Mouse (Mus musculus): ENCODE measurements at regions not wholly inside any gene's neighbourhood (a gene's known extent, or its start where the extent isn't known, plus 50 kb on each side); places are given as distances from the start of the nearest gene placed in this dataset.

DNA sequence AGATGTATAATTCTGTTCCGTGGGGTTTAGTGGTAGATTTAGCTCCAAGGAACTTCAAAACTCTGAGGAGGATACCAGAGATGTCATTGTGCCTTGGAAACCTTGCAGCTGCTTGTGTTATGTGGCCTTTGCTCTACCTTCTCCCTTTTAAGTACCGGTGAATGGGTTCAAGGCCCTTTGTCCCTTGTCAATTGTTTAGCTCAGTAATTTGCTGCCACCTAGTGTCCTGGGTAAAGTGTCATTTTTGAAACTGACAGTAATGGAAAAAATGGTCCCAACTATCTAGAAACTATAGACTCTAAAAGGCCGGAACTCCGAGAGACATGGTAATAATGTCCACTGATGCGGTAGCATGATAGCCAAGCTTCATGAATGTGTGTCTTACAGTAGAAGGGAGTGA, 90.8 kb upstream of the Phactr1 start:
- DNase-seq (ENCODE audit: low read depth, low spot score): no peak

DNA sequence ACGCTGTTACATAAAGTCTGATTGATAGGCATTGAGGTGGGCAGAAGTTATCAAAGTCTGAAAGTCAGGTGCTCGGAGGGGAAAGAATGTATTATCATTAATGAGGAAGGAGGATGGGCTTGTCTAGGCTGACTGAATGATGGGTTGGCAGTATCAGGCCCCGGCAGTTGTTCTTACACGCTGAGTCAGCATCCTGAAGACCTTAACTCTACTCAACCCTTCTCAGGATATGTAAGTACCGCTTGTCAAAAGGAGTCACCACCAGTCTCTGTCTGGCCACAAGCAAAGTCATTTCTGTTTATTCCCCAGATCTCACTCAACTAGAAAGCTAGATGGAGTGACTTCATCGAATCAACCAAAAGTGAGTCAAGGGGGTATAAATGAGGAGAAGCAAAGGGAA, 90.0 kb upstream of the Phactr1 start:
- DNase-seq (ENCODE audit: low read depth, low spot score): no peak

DNA sequence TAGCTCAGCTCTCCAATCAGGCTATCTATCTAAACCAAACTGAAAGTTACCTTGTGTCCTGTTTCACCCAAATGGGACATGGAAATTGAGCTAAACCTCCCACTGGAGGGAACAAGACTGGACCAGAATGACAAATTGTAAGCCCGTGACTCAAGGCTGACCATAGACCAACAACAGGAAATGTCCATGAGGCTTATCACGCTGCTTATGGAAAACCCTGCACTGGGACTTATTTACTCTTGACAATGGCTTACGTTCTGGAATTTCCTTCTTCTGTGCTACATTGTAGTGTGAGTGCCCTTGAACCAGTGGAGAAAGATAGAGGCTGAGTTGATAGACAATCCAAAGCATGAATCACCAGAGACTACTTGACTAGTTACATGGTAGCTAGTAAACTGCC, 87.5 kb upstream of the Phactr1 start:
- DNase-seq (ENCODE audit: low read depth, low spot score): no peak

DNA sequence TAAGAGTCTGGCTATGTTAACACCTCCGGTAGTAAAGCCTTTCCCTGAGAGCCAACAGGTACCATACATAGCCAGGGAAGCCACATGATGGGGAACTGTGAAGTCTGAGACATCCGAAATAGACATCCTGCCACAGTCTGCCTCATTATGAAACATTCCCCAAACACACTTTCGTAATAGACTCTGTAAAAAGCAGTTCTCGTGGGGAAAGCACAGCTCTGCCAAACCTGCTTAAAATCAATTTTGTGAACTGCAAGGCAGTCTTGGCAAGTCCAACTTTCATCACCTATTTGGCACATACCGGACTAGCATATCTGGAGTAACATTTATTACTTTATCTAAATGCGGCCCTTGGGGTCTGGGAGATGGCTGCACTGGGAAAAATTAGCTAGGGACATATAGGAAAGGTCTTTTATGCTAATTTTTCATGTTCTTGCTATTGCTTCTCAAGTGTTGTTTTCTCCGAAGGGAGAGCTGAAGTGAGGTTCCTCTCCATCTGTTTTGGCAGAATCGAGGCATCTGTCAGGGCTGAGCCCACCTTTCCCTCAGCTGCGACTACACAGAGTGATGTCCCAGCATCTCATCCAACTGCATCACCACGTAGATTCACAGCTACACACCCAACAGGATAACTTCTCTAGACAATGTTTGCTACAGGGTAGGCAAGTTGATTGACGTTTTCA, 86.8 kb upstream of the Phactr1 start:
- peak; percentile 92 for DNase-seq (ENCODE audit: low read depth, low spot score)

DNA sequence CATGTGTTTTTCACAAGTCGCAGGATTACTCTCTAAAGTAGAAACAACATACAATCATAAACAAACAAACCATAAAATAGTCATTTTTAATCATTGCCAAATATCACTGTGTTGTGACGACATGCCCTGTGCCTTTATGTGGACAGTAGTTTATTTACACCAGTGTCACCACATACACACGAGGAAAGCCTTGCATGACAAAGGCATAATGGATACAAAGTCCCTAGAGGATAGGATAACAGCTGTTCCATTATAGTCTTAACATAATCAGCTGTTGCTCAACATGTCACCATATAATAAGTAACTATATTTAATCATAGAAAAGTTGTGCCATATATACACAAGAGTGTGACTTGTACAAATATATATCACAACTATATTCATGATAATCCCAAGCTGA, 85.2 kb upstream of the Phactr1 start:
- DNase-seq (ENCODE audit: low read depth, low spot score): no peak

DNA sequence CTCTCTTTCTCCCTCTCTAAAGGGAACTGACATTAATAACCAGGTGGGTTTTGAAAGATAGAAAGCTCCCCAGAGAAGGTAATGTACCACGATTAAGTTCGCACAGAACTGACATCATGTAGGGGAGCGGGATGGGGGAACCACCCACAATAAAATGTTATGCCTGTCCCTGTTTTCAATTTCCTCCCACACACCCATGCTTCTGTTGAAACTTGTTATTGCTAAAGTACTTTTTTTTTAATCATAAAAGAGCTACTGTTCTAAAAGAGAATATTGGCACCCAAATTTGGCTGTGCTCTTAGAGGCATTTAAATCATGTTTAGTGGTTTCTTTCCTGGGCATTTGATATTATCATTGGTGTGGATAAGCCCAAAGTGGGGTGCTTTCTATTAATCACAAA, 82.6 kb upstream of the Phactr1 start:
- DNase-seq (ENCODE audit: low read depth, low spot score): peak; percentile 68

DNA sequence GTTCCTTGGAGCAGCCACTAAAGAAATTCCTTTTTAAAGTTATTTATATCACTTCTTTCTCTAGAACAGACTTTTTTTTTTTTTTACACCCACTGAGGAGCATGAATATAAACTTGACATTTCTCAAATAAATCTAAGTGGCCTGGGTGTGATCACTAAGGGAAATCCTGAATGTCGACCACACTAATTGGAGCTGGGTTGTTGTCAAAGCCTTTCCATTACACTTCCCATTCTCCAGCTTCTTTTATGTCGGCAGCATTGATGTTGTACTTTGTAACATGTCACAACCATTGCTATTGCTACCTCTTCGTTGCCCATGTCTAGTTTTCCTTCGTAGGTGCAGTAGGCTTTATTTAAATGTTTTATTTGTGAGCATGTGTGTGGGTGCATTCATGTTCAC, 77.1 kb upstream of the Phactr1 start:
- DNase-seq (ENCODE audit: low read depth, low spot score): peak; percentile 55

DNA sequence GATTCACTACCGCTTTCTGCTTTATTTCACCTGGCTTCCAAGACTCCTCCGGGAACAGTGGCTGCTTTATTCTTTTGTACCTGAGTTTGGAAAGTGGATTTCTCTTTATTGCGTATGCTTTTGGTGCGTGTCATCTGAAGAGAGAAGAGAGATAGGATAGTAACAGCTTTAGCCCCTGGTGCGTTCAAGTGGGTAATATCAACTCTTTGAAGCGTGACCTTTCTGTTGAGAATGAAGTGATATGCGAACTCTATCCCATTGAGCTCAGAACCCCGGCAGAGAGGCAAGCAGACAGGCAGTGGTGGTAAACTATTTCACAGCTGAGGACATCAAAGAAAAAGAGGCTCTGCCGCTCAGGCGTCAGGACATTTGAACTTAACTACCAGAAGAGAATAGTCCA, 72.7 kb upstream of the Phactr1 start:
- no peak for DNase-seq (ENCODE audit: low read depth, low spot score)

DNA sequence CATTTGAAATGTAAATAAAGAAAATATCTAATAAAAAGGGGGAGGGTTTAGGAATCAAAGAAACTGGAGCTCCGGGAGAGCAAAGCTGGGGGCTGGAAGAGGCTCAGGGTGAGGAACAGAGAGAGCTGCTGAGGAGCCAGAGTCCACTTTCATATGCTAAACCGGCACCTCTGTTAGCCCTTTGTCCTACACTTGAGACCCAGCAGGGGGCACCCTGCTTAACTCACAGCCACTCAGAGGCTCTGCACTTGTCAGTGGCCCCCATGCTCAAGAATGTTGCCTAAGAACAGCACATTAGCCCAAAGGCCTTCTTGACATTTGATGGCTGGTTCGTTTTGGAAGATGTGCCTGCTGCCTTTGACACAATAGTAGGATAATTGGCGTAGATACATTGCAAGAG, 71.5 kb upstream of the Phactr1 start:
- no peak for DNase-seq (ENCODE audit: low read depth, low spot score)

DNA sequence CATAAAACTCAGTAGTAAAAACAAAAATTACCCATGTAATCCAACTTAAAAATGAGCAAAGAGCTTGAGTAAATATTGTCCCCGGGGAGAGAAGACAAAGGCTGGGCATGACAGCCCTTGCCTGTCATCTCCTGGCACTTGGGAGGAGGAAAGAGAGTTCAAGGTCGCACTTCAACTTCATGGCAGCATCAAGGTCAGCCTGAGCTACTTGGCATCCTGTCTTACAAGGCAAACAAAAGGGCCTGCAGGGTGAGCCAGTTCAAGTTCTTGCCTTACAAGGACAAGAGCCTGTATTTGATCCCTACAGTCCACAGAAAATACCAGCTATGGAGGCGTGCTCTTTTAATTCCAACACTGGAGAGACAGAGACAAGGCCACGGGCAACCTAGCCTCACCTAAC, 67.1 kb upstream of the Phactr1 start:
- no peak for DNase-seq (ENCODE audit: low read depth, low spot score)

DNA sequence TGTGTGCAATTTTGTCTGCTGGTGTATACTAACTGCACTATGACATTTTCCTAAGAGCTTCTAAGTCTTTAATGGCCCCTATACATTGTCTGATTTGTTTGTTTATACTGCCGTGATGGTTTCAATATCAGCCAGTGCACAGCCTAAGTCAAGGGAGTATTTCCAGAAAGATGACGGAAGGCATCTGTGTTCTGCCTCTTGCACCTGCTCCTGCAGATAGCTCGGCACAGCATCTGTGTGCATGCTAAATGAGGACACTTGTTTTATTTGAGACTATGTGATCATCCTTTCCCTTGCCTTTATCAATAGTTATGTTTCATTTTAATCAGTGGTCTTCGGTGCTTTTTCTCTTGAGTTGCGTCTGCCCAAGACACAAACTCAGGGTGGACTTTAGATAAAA, 64.6 kb upstream of the Phactr1 start:
- no peak for DNase-seq (ENCODE audit: low read depth, low spot score)

DNA sequence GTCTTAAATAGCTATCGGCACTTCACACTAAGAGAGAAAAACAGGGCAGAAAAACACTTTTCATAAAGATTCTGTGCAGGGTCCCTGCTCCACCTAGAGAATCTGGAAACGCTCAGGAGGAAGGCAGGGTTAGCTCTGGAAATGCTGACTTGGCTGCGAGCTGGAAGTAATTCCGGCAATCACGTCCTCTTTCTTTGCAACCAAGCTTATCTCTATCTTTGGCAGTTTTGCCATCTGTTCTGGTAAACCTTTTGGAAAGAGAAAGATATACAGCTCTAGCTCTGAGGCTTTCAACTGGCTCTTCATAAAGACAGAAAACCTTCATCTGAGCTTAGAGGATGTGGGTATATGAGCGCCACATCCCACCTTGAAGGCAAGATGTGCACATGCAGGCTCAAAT, 63.2 kb upstream of the Phactr1 start:
- peak; percentile 87 for DNase-seq (ENCODE audit: low read depth, low spot score)

DNA sequence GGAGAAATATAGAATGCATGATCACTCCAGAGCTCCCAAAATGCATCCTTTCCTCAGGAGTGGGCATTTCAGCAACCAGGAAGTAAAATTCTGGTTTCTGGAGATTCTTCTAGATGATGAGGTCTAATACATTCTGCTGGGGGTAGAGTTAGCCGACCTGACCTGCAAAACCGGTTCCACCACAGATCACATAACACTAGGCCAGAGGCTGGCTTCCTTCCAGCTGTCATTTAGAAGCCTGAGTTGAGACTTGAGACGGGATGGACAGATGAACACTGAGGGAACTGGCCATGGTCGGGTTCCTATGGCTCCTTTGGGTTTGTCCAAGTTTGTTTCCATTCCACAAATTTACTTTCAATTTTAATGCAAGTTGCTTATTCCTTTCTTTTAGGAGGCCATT, 62.6 kb upstream of the Phactr1 start:
- no peak for DNase-seq (ENCODE audit: low read depth, low spot score)

DNA sequence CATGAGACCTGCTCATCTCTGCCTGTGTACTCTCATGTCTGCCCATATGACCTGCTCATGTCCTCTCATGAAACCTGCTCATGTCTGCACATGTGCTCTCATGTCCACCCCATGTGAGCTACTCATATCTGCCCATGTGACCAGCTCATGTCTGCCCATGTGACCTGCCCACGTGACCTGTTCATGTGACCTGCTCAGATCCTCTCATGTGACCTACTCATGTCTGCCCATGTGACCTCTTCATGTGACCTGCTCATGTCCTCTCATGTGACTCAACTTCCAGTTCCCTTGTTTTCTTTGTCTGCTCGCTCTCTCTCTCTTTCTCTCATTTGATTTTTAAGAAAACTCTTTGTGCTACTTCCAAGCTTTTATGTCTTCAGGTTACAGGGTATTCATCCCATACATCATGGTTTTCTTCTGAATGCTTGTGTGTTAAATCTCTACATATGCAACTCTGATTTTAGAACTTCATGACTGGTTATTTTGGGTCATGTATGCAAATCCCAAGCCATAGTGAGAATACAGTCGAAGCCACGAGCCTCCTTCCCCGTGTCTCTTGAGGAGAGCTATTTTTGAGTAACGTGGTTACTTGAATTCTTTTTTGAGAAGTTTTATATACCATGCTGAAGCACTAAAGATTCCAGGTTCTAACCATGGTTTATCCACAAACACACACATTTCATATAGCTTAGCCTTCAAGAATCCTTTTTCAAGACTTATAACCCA, 60.7 kb upstream of the Phactr1 start:
- DNase-seq (ENCODE audit: low read depth, low spot score): peak; percentile 40

DNA sequence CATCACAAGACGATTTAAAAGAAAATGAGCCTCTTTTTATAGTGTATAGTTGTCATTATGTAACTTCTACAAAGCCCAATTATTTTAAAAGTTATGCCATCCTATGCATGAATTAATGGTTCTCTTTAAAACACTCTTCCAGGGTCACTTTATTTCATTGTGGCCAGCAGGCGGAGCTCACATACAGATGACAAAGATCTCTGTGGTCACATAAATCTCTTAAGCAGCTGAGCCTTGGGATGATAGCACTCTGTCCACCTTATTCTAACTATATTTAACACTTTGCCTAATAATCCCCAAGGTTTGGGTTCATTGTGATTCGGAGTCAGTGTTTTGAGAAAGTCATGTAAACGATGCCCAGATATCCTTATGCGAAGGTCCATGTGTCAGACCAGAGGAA, 56.9 kb upstream of the Phactr1 start:
- DNase-seq (ENCODE audit: low read depth, low spot score): no peak
